Mouse (Mus musculus) urinary bladder, adult 18-20 months (tissue): ENCODE measurements at regions not wholly inside any gene's neighbourhood (a gene's known extent, or its start where the extent isn't known, plus 50 kb on each side); places are given as distances from the start of the nearest gene placed in this dataset.

Source experiments
- DNase-seq, 2 experiments: peaks; one replicate each; pipeline ENCODE4 v3.0.0; 2022; ENCODE audit warnings: low spot score in 2 of 2, mixed read lengths in 2 of 2

- no peak for DNase-seq
These were observed 329.7 kb upstream of the Chrm2 start for GRCm38 (mm10) chr6:36058206-36058605.

DNA sequence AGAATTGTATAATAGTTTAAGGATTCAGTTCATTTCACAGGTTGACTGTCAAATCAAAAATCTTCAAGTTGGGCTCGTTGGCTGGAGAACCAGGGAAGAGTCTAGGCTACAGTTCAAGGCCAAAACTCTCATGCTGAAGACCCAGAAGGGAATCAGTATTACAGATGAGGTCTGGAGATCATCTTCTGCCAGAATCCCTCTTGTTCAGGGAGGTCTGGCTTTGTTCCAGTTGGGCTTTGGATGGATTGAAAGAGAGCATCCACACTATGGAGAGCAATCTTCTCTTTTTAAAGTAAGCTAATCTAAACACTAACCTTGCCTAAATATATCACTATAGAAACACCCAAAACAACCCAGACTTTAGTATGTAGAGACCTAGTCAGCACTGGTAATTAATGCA lies 327.5 kb upstream of the Chrm2 start:
- no peak for DNase-seq

DNA sequence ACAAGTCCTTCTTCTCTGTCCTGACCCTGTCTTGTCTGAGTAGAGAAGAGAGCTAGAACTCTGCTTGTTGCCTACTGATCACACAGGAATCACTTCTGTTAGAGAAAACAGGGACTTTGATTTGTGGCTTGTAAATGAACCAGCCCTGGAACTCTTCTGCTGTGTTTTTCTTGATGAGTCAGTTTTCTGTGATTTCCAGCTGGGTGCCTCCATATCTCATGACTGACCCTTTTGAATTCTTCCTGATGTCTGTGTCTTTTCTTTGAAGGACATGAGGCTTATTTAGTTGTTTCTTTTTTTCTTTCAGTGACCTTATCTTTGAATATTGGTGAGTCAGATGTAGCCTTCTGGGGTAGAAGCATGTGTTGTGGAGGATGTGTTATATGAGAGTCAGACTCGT lies 323.0 kb upstream of the Chrm2 start:
- DNase-seq = no peak

- DNase-seq = no peak
These were observed 319.2 kb upstream of the Chrm2 start for GRCm38 (mm10) chr6:36068690-36069089.

GRCm38 (mm10) chr6:36079559-36079958 lies 308.3 kb upstream of the Chrm2 start:
- no peak for DNase-seq

DNA sequence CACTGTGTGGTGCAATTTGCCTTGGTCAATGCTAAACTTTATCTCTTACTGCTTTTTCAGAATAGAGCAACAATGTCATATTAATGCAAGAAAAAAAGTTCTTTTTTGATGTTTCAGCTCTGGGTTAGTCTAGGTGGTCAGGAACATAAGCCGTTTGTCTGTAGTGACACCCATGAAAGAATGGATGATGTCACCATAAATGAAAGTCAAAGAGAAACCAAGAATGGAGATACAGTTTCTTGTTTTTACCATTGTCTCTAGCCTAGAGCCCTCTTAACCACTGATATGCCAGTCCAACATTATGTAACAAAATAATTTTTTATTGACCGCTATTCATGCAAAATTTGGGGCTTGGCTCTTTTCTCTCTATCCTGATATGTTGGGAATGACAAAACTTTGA lies 294.3 kb upstream of the Chrm2 start:
- no peak for DNase-seq

DNA sequence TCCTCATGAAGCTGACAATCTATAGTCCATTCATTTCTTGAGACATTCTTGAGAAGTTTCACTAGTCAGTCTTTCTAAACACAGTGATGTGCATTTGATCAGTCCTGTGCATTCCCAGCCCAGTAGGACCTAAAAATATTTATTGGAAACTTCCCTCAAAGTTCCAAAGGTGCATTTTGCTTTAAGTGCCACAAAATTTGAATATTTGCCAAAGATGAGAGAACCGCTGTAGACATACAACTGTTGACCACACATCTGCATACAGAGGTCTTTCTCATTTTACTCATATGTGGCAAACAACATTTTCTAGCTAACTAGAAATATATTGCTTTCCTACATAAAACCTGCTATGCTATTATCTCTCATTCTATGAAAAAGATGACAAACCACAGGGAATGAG lies 293.8 kb upstream of the Chrm2 start:
- DNase-seq = no peak

DNA sequence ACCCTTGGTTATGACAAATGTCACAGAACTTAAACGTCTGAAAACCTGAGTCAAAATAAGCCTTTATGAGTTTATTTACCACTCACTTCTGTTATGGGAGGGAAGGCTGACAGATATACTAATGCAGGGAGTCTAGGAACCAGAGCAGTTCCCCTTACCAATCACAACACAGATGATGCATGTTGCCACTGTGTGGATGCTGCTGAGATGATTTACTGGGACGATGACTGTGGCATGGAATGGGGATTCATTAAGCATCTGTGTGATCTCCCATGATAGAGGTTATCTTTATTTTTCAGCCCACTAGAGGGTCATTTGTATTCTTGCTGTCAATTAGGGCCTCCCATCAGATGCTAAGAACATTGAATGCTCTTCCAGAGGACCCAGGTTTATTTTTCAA lies 290.5 kb upstream of the Chrm2 start:
- DNase-seq = no peak

GRCm38 (mm10) chr6:36098179-36098578 lies 289.7 kb upstream of the Chrm2 start:
- no peak for DNase-seq

- no peak for DNase-seq
These were observed 279.1 kb upstream of the Chrm2 start for GRCm38 (mm10) chr6:36108830-36109229.

- no peak for DNase-seq
These were observed 250.7 kb upstream of the Chrm2 start for GRCm38 (mm10) chr6:36137223-36137622.

DNA sequence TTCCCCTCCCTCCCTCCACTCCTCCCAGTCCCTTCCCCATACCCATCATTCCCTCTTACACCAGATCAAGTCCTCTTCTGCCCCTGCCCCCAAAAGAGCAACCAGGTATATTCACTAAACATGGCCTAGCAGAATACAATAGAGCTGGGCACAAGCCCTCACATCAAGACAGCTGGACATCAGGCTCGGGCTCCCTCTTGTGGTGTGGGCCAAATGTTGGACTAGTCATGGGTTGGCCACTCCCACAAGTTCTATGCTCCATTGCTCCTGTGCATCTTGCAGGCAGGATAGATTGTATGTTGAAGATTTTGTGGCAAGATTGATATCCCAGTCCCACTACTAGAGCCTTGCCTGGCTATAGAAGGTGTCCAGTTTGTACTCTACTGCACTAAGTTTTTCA lies 240.6 kb upstream of the Chrm2 start:
- DNase-seq = no peak

DNA sequence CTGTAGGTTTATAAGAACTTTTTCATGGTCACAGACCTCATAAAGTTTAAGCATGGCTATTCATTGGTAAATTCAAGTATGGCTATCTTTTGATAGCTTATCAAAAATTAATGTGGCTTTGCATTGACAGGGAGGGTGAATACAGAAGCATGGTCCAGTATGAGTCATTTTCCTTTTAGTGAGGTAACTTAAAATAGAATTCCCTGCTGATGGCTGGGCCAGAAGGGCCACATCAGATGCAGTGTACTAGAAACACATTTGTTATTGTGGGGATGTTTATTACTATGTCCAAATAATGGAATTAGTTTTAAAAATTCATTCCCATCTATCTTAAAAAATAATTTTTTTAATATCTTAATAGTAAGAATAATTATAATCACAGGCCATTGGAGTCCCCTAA lies 213.4 kb upstream of the Chrm2 start:
- no peak for DNase-seq

- DNase-seq = no peak
These were observed 212.8 kb upstream of the Chrm2 start for GRCm38 (mm10) chr6:36175112-36175511.

GRCm38 (mm10) chr6:36179895-36180294 lies 208.0 kb upstream of the Chrm2 start:
- DNase-seq = no peak

DNA sequence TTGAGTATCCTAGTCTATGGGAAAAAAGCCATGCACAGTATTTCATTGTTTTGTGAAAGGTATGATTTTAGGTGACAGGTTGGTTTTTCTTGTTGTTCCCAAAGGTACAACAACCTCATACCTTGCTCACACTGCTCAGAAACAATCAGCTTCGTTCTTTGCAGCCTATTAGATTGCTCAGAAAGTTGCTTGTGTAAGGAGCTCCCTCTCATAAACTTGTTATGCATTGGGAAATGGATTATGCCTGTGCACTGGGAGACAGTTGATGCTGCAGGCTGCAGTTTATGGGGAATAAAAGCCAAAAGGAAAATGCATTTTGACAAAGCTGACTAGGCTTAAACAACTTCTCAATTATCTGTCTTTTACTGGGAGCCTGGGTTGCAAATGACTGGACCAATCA lies 205.2 kb upstream of the Chrm2 start:
- DNase-seq = no peak

GRCm38 (mm10) chr6:36206666-36207065 lies 181.2 kb upstream of the Chrm2 start:
- DNase-seq = no peak

DNA sequence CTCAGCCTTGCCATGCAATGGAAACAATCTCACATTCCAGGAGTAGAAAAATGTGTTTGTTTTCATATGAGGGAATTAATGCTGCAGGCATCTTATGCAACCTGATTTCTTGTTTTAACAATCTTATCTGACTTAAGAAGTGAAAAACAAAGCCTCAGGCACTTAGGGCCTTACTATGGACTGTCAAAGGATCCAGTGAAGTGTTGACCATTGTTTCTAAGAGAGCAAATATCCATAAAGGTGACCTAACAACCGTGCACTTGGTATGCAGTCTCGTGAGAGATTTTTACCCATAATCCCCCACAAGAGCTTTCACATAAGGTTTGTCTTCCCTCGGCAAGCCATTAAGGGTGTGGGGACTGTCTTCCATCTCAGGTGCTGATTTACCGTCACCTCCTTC lies 166.6 kb upstream of the Chrm2 start:
- DNase-seq = no peak

DNA sequence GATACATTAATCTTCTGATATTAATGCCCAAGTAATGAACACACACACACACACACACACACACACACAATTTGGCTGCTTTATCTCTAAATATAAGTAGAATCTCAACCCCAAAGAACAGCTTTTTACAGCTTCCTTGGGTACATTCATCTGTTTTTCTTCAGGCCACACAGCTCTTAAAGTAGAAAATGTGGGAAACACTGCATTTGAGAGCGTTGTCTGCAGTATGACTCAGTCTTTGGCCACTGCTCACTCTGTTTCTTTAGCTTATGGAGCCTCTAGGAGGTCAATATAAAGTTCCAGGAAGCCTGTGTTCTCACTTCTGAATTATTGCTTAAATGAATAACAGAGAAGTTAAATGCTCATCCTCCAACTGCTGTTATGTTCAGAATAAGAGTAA lies 153.4 kb upstream of the Chrm2 start:
- no peak for DNase-seq

GRCm38 (mm10) chr6:36247027-36247426 lies 140.9 kb upstream of the Chrm2 start:
- no peak for DNase-seq

DNA sequence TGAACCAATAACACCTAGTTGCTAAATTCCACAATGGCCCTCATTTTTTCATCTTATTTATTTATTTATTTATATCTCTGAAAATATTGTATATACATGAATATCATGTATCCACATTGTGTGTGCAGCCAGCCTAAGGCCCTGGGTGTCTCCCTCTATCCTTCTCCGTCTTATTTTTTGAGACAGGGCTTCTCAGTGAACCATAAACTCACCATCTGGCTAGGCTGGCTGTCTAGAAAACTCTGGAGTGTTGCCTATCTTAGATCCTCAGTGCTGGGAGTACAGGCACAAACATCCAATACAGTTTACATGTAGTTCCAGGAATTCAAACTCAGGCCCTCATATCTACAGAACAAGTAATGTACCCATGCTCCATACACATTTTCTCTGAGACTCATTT lies 139.7 kb upstream of the Chrm2 start:
- no peak for DNase-seq

DNA sequence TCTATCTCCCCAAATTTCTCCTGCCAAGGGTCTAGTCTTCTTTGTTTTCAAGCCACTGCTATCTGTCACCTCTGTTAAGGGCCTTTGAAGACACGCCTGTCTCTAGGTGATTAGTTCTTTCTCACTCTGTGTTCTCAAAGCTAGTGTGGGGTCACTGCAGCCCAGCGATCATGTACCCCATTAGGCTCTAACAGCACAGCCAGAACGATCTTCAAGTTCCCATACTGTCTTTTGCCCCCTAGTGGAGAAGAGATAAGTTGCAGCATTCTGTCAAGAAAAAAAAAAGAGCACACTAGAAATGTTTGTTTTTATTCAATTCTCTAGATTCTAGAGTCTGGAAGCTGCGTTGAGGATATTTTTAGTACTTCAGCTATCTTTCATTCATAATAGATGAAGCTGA lies 138.8 kb upstream of the Chrm2 start:
- peak in 1 of 2 experiments; percentile 0 for DNase-seq

DNA sequence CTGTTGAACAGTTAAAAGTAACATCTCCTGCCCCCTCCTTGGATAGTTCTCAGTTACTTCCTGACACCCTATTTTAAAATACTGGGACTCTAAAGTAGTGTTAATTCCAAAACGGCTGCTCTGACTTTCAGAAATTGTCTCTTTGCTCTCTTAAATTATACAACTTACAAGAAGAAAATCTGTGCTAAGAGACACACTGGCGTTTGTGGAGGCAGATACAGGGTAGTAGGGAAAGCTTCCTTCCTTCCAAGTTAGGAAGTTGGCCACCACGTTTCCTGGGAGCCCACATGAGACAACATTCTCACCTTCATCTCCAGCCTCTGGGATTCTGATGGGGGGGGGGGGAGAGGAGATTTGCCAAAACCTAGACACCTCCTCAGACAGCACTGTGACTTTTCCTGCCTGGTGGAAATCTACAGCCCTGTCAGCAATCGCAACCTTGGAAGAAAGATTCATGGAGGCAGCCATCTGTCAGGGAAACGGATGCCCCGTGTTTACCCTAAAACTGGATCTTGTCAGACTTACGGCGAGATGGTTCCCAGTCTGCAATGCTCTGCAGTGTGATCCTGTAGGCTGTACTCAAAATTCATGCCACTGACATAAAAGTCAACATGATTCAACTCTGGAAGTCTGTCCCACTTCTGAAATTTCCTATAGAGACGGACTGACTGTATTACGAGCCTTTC lies 121.0 kb upstream of the Chrm2 start:
- no peak for DNase-seq

DNA sequence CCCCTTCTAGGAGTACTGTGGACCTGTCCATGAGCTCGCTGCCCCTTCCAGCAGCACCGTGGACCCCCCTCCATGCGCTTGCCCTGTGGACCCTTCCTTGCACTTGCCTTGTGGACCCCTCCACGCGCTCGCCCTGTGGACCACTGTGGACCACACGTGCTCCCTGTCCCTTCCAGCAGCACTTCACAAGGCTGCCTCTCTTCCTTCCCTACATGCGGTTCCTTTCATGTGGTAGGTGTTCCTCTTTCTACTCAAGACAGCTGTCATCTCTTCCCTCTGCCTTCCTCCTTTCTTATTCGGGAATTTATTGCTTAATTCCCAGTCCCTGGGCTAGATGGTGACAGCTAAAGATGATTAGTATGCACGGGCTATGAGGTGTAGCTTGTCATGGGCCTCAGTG lies 101.2 kb upstream of the Chrm2 start:
- no peak for DNase-seq
